Mouse (Mus musculus): Measurements from ENCODE around the gene Tns2. TPM values are rescaled to one million over a fixed set of nuclear protein-coding genes. Genes with fewer than 3 reads are reported as not detected.

Gene Tns2
- polyA plus RNA-seq, 1 experiment from 2014 or later, result 11.9 TPM

- H3K4me3 ChIP-seq (ENCODE audit: low read depth, low read length), result no peak overlapping the region
- TF ChIP-seq CTCF (IDR thresholded peaks at IDR 0.05; ENCODE audit: low read depth) (no peak), EP300 (optimal IDR thresholded peaks at IDR 0.05) (no peak)
- H3K27me3 ChIP-seq (ENCODE audit: control insufficient read depth, insufficient read depth, low read length), result no peaks in the 10 kb centered on the region
- 91% methylated on average over 7 of the region's 7 CpGs for whole genome bisulfite sequencing
- ATAC-seq (ENCODE audit: low FRiP score, low TSS enrichment) (no peak), DNase-seq (ENCODE audit: low spot score) (no peak)
- H3K4me1 ChIP-seq (replicated peaks; ENCODE audit: control insufficient read depth, insufficient read depth), result peaks cover 11% of the 10 kb centered on the region
- H3K9me3 ChIP-seq (ENCODE audit: control insufficient read depth, low read length), result no peaks in the 10 kb centered on the region
- peaks cover 34% of the 10 kb centered on the region for H3K36me3 ChIP-seq (ENCODE audit: control insufficient read depth, insufficient read depth, low read length)
- no peak overlapping the region for H3K27ac ChIP-seq (replicated peaks)
- no peak overlapping the region for H3K9ac ChIP-seq (ENCODE audit: low read length)
- no peak overlapping the region for H3K4me2 ChIP-seq (replicated peaks; ENCODE audit: low read depth)
Observed at GRCm38 (mm10) chr15:102110271-102110670, 10.1 kb downstream of the Tns2 start.

- Histone ChIP-seq H3K9ac (ENCODE audit: low read length) (no peak overlapping the region), H3K36me3 (ENCODE audit: control insufficient read depth, insufficient read depth, low read length) (peaks cover 40% of the 10 kb centered on the region), H3K4me3 (ENCODE audit: low read depth, low read length) (no peak overlapping the region), H3K4me1 (replicated peaks; ENCODE audit: control insufficient read depth, insufficient read depth) (peaks cover 6% of the 10 kb centered on the region), H3K9me3 (ENCODE audit: control insufficient read depth, low read length) (no peaks in the 10 kb centered on the region), H3K27ac (replicated peaks) (no peak overlapping the region), H3K27me3 (ENCODE audit: control insufficient read depth, insufficient read depth, low read length) (no peaks in the 10 kb centered on the region), H3K4me2 (replicated peaks; ENCODE audit: low read depth) (no peak overlapping the region)
- WGBS, result 81% methylated on average over 29 of the region's 29 CpGs
- DNase-seq (ENCODE audit: low spot score), result no peak
- ATAC-seq (ENCODE audit: low FRiP score, low TSS enrichment), result no peak
- no peak for TF ChIP-seq EP300 (optimal IDR thresholded peaks at IDR 0.05)
- no peak for TF ChIP-seq CTCF (IDR thresholded peaks at IDR 0.05; ENCODE audit: low read depth)
Observed at GRCm38 (mm10) chr15:102110701-102111494, 10.7 kb downstream of the Tns2 start.

GRCm38 (mm10) chr15:102111495-102111829 is 11.2 kb downstream of the Tns2 start:
- TF ChIP-seq EP300 (optimal IDR thresholded peaks at IDR 0.05), result no peak
- no peak for TF ChIP-seq CTCF (IDR thresholded peaks at IDR 0.05; ENCODE audit: low read depth)
- Histone ChIP-seq H3K27me3 (ENCODE audit: control insufficient read depth, insufficient read depth, low read length) (no peaks in the 10 kb centered on the region), H3K4me3 (ENCODE audit: low read depth, low read length) (no peak overlapping the region), H3K9me3 (ENCODE audit: control insufficient read depth, low read length) (no peaks in the 10 kb centered on the region), H3K36me3 (ENCODE audit: control insufficient read depth, insufficient read depth, low read length) (peaks cover 40% of the 10 kb centered on the region), H3K4me1 (replicated peaks; ENCODE audit: control insufficient read depth, insufficient read depth) (peaks cover 3% of the 10 kb centered on the region; the same call in 1 of the 2 replicates), H3K9ac (ENCODE audit: low read length) (no peak overlapping the region), H3K4me2 (replicated peaks; ENCODE audit: low read depth) (no peak overlapping the region), H3K27ac (replicated peaks) (no peak overlapping the region)
- ATAC-seq (ENCODE audit: low FRiP score, low TSS enrichment) (no peak), DNase-seq (ENCODE audit: low spot score) (no peak)
- WGBS, result 89% methylated on average over 11 of the region's 11 CpGs

GRCm38 (mm10) chr15:102112181-102112580 is 12.0 kb downstream of the Tns2 start:
- no peak for DNase-seq (ENCODE audit: low spot score)
- TF ChIP-seq EP300 (optimal IDR thresholded peaks at IDR 0.05) (no peak), CTCF (IDR thresholded peaks at IDR 0.05; ENCODE audit: low read depth) (no peak)
- Histone ChIP-seq H3K27ac (replicated peaks) (no peak overlapping the region), H3K36me3 (ENCODE audit: control insufficient read depth, insufficient read depth, low read length) (peaks cover 44% of the 10 kb centered on the region), H3K27me3 (ENCODE audit: control insufficient read depth, insufficient read depth, low read length) (no peaks in the 10 kb centered on the region), H3K4me3 (ENCODE audit: low read depth, low read length) (no peak overlapping the region), H3K4me2 (replicated peaks; ENCODE audit: low read depth) (no peak overlapping the region), H3K4me1 (replicated peaks; ENCODE audit: control insufficient read depth, insufficient read depth) (peaks cover 3% of the 10 kb centered on the region; the same call in 1 of the 2 replicates), H3K9me3 (ENCODE audit: control insufficient read depth, low read length) (no peaks in the 10 kb centered on the region), H3K9ac (ENCODE audit: low read length) (no peak overlapping the region)
- 89% methylated on average over 6 of the region's 6 CpGs for WGBS
- ATAC-seq (ENCODE audit: low FRiP score, low TSS enrichment), result no peak

GRCm38 (mm10) chr15:102112827-102113226 is 12.6 kb downstream of the Tns2 start:
- H3K4me2 ChIP-seq (replicated peaks; ENCODE audit: low read depth), result no peak overlapping the region
- no peak overlapping the region for H3K9ac ChIP-seq (ENCODE audit: low read length)
- H3K9me3 ChIP-seq (ENCODE audit: control insufficient read depth, low read length), result no peaks in the 10 kb centered on the region
- DNase-seq (ENCODE audit: low spot score) (no peak), ATAC-seq (ENCODE audit: low FRiP score, low TSS enrichment) (no peak)
- no peak overlapping the region for H3K4me3 ChIP-seq (ENCODE audit: low read depth, low read length)
- peaks cover 3% of the 10 kb centered on the region; the same call in 1 of the 2 replicates for H3K4me1 ChIP-seq (replicated peaks; ENCODE audit: control insufficient read depth, insufficient read depth)
- 77% methylated on average over 8 of the region's 8 CpGs for WGBS
- H3K27ac ChIP-seq (replicated peaks), result no peak overlapping the region
- peaks cover 41% of the 10 kb centered on the region for H3K36me3 ChIP-seq (ENCODE audit: control insufficient read depth, insufficient read depth, low read length)
- TF ChIP-seq EP300 (optimal IDR thresholded peaks at IDR 0.05) (no peak), CTCF (IDR thresholded peaks at IDR 0.05; ENCODE audit: low read depth) (no peak)
- no peaks in the 10 kb centered on the region for H3K27me3 ChIP-seq (ENCODE audit: control insufficient read depth, insufficient read depth, low read length)

GRCm38 (mm10) chr15:102113674-102114073 is 13.5 kb downstream of the Tns2 start:
- TF ChIP-seq EP300 (optimal IDR thresholded peaks at IDR 0.05) (no peak), CTCF (IDR thresholded peaks at IDR 0.05; ENCODE audit: low read depth) (no peak)
- no peak overlapping the region for H3K9ac ChIP-seq (ENCODE audit: low read length)
- no peaks in the 10 kb centered on the region for H3K27me3 ChIP-seq (ENCODE audit: control insufficient read depth, insufficient read depth, low read length)
- no peak overlapping the region for H3K4me3 ChIP-seq (ENCODE audit: low read depth, low read length)
- H3K9me3 ChIP-seq (ENCODE audit: control insufficient read depth, low read length), result no peaks in the 10 kb centered on the region
- ATAC-seq (ENCODE audit: low FRiP score, low TSS enrichment), result no peak
- DNase-seq (ENCODE audit: low spot score), result no peak
- H3K4me1 ChIP-seq (replicated peaks; ENCODE audit: control insufficient read depth, insufficient read depth), result peaks cover 3% of the 10 kb centered on the region; the same call in 1 of the 2 replicates
- 79% methylated on average over 4 of the region's 4 CpGs for WGBS
- H3K27ac ChIP-seq (replicated peaks), result no peak overlapping the region
- H3K4me2 ChIP-seq (replicated peaks; ENCODE audit: low read depth), result no peak overlapping the region
- peaks cover 45% of the 10 kb centered on the region for H3K36me3 ChIP-seq (ENCODE audit: control insufficient read depth, insufficient read depth, low read length)
